1 mouse cellular context compared by ENCODE assay signal in the genomic region with DNA sequence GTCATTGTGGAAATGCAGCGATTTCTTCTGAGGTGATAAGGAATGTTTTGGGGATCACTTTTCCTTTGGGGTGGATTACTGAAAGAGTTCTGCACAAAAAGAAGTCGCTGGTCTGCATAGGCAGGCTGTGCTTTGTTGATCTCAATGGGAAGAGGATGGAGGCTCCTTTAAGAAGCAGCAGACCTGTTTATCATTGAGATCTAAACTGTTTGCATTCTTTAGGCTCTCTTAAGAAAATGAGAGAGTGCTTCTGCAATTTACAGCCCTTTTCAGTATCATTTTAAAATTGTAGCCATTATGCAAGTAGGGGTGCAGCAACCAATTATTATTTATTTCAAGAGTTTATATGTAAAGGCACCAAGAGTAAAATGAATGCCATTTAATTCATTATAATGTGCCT.
TF ChIP-seq lines count a peak whose summit lies in the region.

No protein-coding gene starts in this region.

TF ChIP-seq in CH12.LX, 34 proteins besides CTCF, POLR2A, EP300 and RAD21 (continued from another document):
- TF ChIP-seq MAX (IDR thresholded peaks at IDR 0.05; ENCODE audit: low read length) (no peak), POLR2AphosphoS2 (IDR thresholded peaks at IDR 0.05; ENCODE audit: low read depth, low read length) (no peak)
